Mouse (Mus musculus) liver, adult 2 months (tissue): ENCODE results near the gene Zbtb14. TPM values are rescaled to one million over a fixed set of nuclear protein-coding genes. Genes with fewer than 3 reads are reported as not detected.

Experiments
- DNase-seq: peaks from one replicate; pipeline ENCODE4 v3.0.0-alpha.2; 2011; ENCODE audit warnings: low read depth, low spot score; ENCODE audit errors: extremely low read depth
- H3K27ac ChIP-seq: fragments of 200-500 bp; replicated peaks from 2 replicates; pipeline ENCODE4 v1.5.1; 2012; ENCODE audit warnings: low read depth, mild to moderate bottlenecking, control low read depth, inconsistent platforms, low read length; ENCODE audit not compliant: insufficient read depth
- H3K27me3 ChIP-seq: fragments of 200-500 bp; 2 replicates; pipeline ENCODE4 v1.6.1; 2012; ENCODE audit warnings: mild to moderate bottlenecking, moderate library complexity, low read length, inconsistent platforms; ENCODE audit not compliant: control insufficient read depth, insufficient read depth
- H3K36me3 ChIP-seq: fragments of 200-500 bp; 2 replicates; pipeline ENCODE4 v1.6.1; 2012; ENCODE audit warnings: low read length, inconsistent platforms; ENCODE audit not compliant: control insufficient read depth, insufficient read depth
- H3K4me1 ChIP-seq: fragments of 200-500 bp; 2 replicates; pipeline ENCODE4 v1.6.1; 2011; ENCODE audit warnings: low read length; ENCODE audit not compliant: control insufficient read depth, insufficient read depth
- H3K4me3 ChIP-seq: fragments of 200-500 bp; 2 replicates; pipeline ENCODE4 v1.5.1; 2011; ENCODE audit warnings: low read depth, mild to moderate bottlenecking, control low read depth, low read length, moderate library complexity; ENCODE audit not compliant: insufficient read depth
- H3K79me2 ChIP-seq: fragments of 200-500 bp; 2 replicates; pipeline ENCODE4 v1.6.1; 2012; ENCODE audit warnings: inconsistent platforms, mild to moderate bottlenecking, low read length, moderate library complexity; ENCODE audit not compliant: control insufficient read depth, insufficient read depth
- H3K9ac ChIP-seq: fragments of 200-500 bp; 2 replicates; pipeline ENCODE4 v1.6.1; 2012; ENCODE audit warnings: low read depth, mild to moderate bottlenecking, control low read depth, inconsistent platforms, low read length
- CTCF ChIP-seq: fragments of 200-500 bp; IDR thresholded peaks from 2 replicates; pipeline ENCODE4 v1.5.1; 2011; ENCODE audit warnings: low read depth, low read length, control low read depth
- POLR2A ChIP-seq: fragments of 200-500 bp; IDR thresholded peaks from 2 replicates; pipeline ENCODE4 v1.6.1; 2011; ENCODE audit warnings: low read length, control low read depth; ENCODE audit not compliant: insufficient read depth; ENCODE audit errors: extremely low read depth
- whole genome bisulfite sequencing: fragments of 180-500 bp; shearing (Covaris S2); methylation state at CpG from one replicate; pipeline ENCODE4 v1.1.7; 2018; 5-methylcytosine and 5-hydroxymethylcytosine counted together
- polyA plus RNA-seq: library from polyadenylated mRNA; depleted of rRNA; stranded (reverse); fragments of >200 nt; gene quantifications from 2 replicates; pipeline ENCODE4 v1.2.3, GENCODE M21; 2012
- total RNA-seq: library from RNA; depleted of rRNA; stranded (reverse); fragments of >200 nt; gene quantifications from 2 replicates; pipeline ENCODE4 v1.2.3, GENCODE M21; 2014

Gene Zbtb14
- total and polyA plus RNA-seq, 2 experiments: 1.9 to 6.1 TPM

DNA sequence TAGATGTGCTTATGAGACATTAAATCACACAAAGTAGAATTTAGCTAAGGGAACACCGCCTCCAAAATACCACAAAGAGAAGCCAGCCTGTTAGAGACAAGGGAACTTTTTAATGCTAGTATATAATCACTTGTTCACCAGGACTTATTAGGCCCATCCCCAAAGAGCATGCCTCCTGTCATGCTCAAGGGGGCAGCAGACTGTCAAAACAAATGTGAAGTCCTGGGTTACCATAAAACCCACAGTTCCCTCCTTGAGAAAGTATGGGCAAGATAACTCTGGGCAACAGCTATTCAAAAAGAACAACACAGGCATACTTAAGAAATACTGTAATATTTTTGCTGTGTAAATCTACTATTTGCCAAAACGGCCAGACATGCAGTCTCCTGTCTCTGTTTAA, 18.3 kb downstream of the Zbtb14 start:
- no peak overlapping the region for H3K4me3 ChIP-seq
- H3K27me3 ChIP-seq: no peaks in the 10 kb centered on the region
- H3K27ac ChIP-seq: no peak overlapping the region
- no peak for DNase-seq
- TF ChIP-seq CTCF: peak; percentile 13; the same call in 1 of the 2 replicates
- no peak for TF ChIP-seq POLR2A
- H3K79me2 ChIP-seq: no peaks in the 10 kb centered on the region
- H3K36me3 ChIP-seq: no peaks in the 10 kb centered on the region
- 60% methylated on average over 2 of the region's 2 CpGs for WGBS
- no peaks in the 10 kb centered on the region for H3K4me1 ChIP-seq
- no peak overlapping the region for H3K9ac ChIP-seq

DNA sequence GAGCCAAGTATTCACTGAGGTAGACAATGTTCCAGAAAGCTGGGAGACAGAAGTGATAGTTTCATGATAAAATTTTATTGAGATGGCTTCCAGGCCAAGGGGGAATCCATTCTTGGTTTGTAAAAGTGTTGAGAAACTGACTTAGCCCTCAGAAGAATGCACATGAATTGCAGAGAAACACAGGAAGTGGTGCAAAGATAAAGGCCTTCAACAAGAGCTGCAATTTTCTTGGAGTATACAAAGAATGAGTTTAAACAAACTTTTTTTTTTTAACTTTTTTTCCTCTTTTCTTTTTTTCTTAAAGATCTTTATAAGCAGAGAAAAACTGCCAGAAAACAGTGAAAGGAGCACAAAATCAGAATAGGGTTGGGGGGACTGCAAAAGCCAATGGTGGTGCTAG, 33.3 kb downstream of the Zbtb14 start:
- no peak overlapping the region for H3K9ac ChIP-seq
- peak overlapping the region; percentile 93; the same call in 1 of the 2 replicates for H3K4me3 ChIP-seq
- H3K27ac ChIP-seq: no peak overlapping the region

DNA sequence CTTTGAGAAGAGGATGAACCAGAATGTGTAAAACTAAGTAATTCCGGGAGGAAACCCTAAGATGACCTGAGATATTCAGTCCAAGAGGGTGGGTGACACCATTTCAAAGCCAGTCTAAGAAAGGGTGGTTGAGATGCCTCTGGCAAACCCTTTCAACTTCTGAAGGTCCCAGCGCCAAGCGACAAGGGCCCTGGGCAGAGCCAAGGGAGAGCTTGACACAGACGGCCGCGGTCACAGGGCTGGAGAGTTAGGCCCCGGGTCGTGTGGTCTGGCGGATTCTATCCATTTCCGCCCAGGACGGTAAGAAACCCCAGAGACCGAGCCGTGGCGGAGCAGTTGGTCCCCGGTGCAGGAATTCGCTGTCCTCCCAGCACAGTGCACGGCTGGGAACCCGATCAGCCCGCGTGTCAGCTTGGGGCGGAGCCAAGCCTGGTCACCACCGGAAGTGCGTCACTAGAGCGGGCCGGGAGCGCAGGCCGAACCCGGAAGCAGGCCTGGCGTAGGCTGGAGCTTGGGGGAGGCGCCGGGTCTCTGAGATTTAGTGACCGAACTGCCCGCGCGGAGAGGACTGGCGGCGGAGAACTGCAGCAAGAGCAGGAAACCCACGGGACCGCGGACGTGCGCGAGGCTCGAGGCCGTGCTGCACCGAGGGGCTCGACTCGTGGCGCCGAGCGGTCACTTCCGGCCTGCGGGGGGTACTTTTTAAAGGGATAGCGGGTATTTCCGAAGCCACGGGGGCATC, 34.2 kb downstream of the Zbtb14 start:
- peak overlapping the region; percentile 96 for H3K9ac ChIP-seq
- no peak for TF ChIP-seq CTCF
- TF ChIP-seq POLR2A: peak; percentile 70
- peak overlapping the region; percentile 93 for H3K4me3 ChIP-seq
- H3K36me3 ChIP-seq: no peaks in the 10 kb centered on the region
- no peaks in the 10 kb centered on the region for H3K27me3 ChIP-seq
- H3K4me1 ChIP-seq: 0 out of 2 replicates have a peak, but pooled peaks cover 2% of the 10 kb centered on the region
- H3K79me2 ChIP-seq: no peaks in the 10 kb centered on the region
- H3K27ac ChIP-seq: peak overlapping the region; percentile 98
- peak; percentile 77 for DNase-seq
- WGBS: under 1% methylated on average over 56 of the region's 56 CpGs

More for the DNA sequence above, 33.3 kb downstream of the Zbtb14 start:
- H3K4me1 ChIP-seq: 0 out of 2 replicates have a peak, but pooled peaks cover 2% of the 10 kb centered on the region
- no peaks in the 10 kb centered on the region for H3K27me3 ChIP-seq
- H3K79me2 ChIP-seq: no peaks in the 10 kb centered on the region
- no peak for DNase-seq
- H3K36me3 ChIP-seq: no peaks in the 10 kb centered on the region
- TF ChIP-seq POLR2A: no peak
- no peak for TF ChIP-seq CTCF

DNA sequence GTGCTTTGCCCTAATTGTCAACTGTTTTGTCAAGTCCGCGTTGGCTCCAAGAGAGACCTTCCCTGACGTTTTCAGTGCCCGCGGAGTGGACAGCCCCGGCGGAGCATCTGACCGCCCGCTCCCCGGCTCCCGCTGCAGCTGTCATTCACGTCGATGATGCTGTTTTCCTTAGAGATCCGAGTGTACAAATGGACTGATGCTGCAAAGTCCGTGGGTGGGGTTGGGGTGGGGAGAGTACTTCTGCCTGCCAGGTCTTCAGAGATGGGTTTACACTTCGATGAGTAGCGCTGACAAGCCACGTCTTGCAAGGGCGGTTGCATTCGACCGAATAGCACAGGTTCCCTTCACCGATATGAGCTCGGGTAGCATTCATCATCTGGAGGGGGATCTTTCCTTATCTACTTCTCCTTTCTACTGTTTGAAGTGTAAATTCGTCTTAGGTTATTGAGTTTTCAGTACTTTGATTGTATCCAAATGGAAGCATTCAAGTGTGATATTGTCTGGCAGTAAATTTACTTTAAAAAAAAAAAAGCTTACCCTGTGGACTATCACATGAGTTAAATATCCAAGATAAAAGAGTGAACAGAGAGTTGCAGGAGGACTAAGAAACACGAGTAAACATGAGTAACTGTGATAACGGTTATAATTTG, 35.0 kb downstream of the Zbtb14 start:
- Histone ChIP-seq H3K27me3 (no peaks in the 10 kb centered on the region), H3K4me3 (peak overlapping the region; percentile 93), H3K27ac (peak overlapping the region; percentile 98), H3K79me2 (no peaks in the 10 kb centered on the region), H3K4me1 (0 out of 2 replicates have a peak, but pooled peaks cover 2% of the 10 kb centered on the region), H3K9ac (peak overlapping the region; percentile 96), H3K36me3 (no peaks in the 10 kb centered on the region)
- TF ChIP-seq POLR2A (no peak), CTCF (no peak)
- WGBS: 2% methylated on average over 26 of the region's 26 CpGs
- DNase-seq: no peak

DNA sequence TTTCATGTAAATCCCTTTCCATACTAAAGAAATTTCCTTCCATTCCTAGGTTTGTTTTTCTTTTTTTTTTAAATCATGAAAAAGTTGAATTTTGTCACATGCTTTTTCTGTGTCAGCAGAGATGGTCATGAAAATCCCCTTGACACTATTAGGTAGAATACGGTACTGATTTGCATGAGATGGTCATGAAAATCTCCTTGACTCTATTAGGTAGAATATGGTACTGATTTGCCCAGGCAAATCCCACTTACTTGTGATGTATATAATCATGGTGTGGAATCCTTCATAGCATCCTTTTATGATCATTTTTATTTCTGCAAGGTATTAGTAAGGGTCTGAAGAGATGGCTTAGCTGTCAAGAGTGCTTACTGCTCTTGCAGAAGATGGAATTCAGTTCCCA, 38.7 kb downstream of the Zbtb14 start:
- no peaks in the 10 kb centered on the region for H3K36me3 ChIP-seq
- no peak overlapping the region for H3K9ac ChIP-seq
- H3K27ac ChIP-seq: no peak overlapping the region
- no peak overlapping the region for H3K4me3 ChIP-seq
- H3K4me1 ChIP-seq: no peaks in the 10 kb centered on the region
- peak; percentile 60 for DNase-seq
- no peaks in the 10 kb centered on the region for H3K27me3 ChIP-seq
- TF ChIP-seq POLR2A (no peak), CTCF (no peak)
- H3K79me2 ChIP-seq: no peaks in the 10 kb centered on the region
- 8% methylated on average over 1 of the region's 1 CpGs for WGBS
